Comparison of ENCODE assay signal across 8 mouse cellular contexts in the genomic region with DNA sequence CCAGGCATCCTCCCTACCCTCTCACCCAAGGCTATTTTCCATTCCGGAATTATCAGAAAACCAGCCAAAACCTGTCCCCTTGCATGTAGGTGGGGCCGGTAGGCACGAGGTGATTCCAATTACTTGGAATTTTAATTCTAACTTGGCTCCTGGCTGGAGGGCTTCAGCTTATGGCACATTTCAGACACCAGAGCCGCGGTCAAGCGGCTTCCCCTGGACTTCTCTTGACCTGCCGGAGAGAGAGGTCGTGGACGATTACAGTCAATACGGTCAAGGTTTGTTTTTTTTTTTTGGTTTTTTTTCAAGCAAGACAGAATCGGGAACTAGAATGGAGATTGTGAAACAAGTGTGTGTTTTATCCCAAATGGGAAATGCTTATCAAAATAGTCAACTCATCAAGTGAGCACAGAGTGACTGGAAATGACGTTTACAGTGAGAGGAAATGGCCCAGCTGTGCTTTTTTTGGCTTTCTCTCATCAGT. TPM values are rescaled to one million over a fixed set of nuclear protein-coding genes. Genes with fewer than 3 reads are reported as not detected.
DNase-seq lines count a peak whose midpoint lies in the region; ATAC-seq lines count a peak whose summit lies in the region.
"Had no signal": no experiment of that assay in that cellular context is flagged by ENCODE, and none has a peak within 500 bp of the region (broad histone marks: within the 10 kb centered on the region; RNA-seq: fewer than 3 reads in every experiment).

No protein-coding gene starts in this region.

- H3K27ac ChIP-seq in heart, embryonic 12.5 days (ENCODE audit: poor library complexity, severe bottlenecking), result peak overlapping the region; percentile 1; the same call in 1 of the 2 replicates
- H3K27ac ChIP-seq in forebrain, embryonic 12.5 days, result no peak overlapping the region
- H3K27ac ChIP-seq: hindbrain, embryonic 15.5 days had no signal

- peaks cover 52% of the 10 kb centered on the region for H3K36me3 ChIP-seq in heart, embryonic 12.5 days
- peaks cover 68% of the 10 kb centered on the region for H3K36me3 ChIP-seq in forebrain, embryonic 12.5 days (replicated peaks)

- WGBS in heart, embryonic 12.5 days, result 73% methylated on average over 12 of the region's 12 CpGs
- 90% methylated on average over 12 of the region's 12 CpGs for WGBS in forebrain, embryonic 12.5 days

- peaks cover 69% of the 10 kb centered on the region for H3K9me3 ChIP-seq in heart, embryonic 12.5 days (replicated peaks)
- H3K9me3 ChIP-seq in forebrain, embryonic 12.5 days, result peaks cover 78% of the 10 kb centered on the region

- no peaks in the 10 kb centered on the region for H3K27me3 ChIP-seq in heart, embryonic 12.5 days (replicated peaks)
- H3K27me3 ChIP-seq in forebrain, embryonic 12.5 days, result no peaks in the 10 kb centered on the region
- H3K27me3 ChIP-seq: hindbrain, embryonic 15.5 days had no signal

- no peaks in the 10 kb centered on the region for H3K4me1 ChIP-seq in heart, embryonic 12.5 days (replicated peaks)
- 0 out of 2 replicates have a peak, but pooled peaks cover 4% of the 10 kb centered on the region for H3K4me1 ChIP-seq in forebrain, embryonic 12.5 days

- no peak overlapping the region for H3K4me2 ChIP-seq in heart, embryonic 12.5 days
- no peak overlapping the region for H3K4me2 ChIP-seq in forebrain, embryonic 12.5 days
- H3K4me2 ChIP-seq: hindbrain, embryonic 15.5 days had no signal

- ATAC-seq in heart, embryonic 12.5 days (ENCODE audit: insufficient number of reproducible peaks, low FRiP score), result no peak
- peak; percentile 38 for ATAC-seq in megakaryocyte, adult 5-6 weeks (ENCODE audit: poor library complexity, severe bottlenecking)
- no peak for ATAC-seq in forebrain, embryonic 12.5 days (ENCODE audit: low FRiP score)

- peak; percentile 58 for DNase-seq in layer of hippocampus, adult 11-12 months (ENCODE audit: low spot score)
- no peak for DNase-seq in layer of hippocampus, adult 18-20 months (ENCODE audit: low spot score in 2 of 2)
- peak; percentile 35 for DNase-seq in 416B (ENCODE audit: low read depth)
- peak; percentile 7 for DNase-seq in CD4-positive helper T cell, adult 2 months (ENCODE audit: low read depth, low spot score)

- no peak overlapping the region for H3K4me3 ChIP-seq in heart, embryonic 12.5 days
- no peak overlapping the region for H3K4me3 ChIP-seq in forebrain, embryonic 12.5 days (replicated peaks)
- H3K4me3 ChIP-seq: hindbrain, embryonic 15.5 days had no signal

- no peak overlapping the region for H3K9ac ChIP-seq in heart, embryonic 12.5 days
- no peak overlapping the region for H3K9ac ChIP-seq in forebrain, embryonic 12.5 days
- H3K9ac ChIP-seq: hindbrain, embryonic 15.5 days had no signal

RNA-seq across cellular contexts. Expression of gene Gm21887, which starts 28.6 kb away (rescaled TPM):
- total RNA-seq in layer of hippocampus, adult 18-20 months (2021), result 10 to 100 TPM; 48.5 to 82.4 TPM
- 121 and 171 TPM in 2 replicates for polyA plus RNA-seq in heart, embryonic 12.5 days (2016; fragmentation: Nextera tagmentation; extraction: Ambion mirVana)
- 28.5 and 29.2 TPM in 2 replicates for total RNA-seq in megakaryocyte, adult 5-6 weeks (2015)
- 38.0 and 59.3 TPM in 2 replicates for total RNA-seq in megakaryocyte, adult 5-6 weeks (2017)
- 181 and 277 TPM in 2 replicates for polyA plus RNA-seq in forebrain, embryonic 12.5 days (2016; fragmentation: Nextera tagmentation; extraction: Ambion mirVana)

Comparison
In these comparisons a context has a peak if more than half of its experiments do, and no peak if none do; other contexts are left out.
1. DNase-seq: peak in layer of hippocampus, adult 11-12 months (single experiment), 416B (single experiment) and CD4-positive helper T cell, adult 2 months (single experiment); none in layer of hippocampus, adult 18-20 months (0 of 2).